Mouse (Mus musculus) limb, embryonic 12.5 days (tissue): ENCODE measurements around the gene Tyw1. TPM values are rescaled to one million over a fixed set of nuclear protein-coding genes. Genes with fewer than 3 reads are reported as not detected.
"Not testable (repeated sequence)": the region's sequence is repeated elsewhere in the genome, so short reads cannot be mapped to it uniquely, and the experiment has no call there.

ENCODE experiments used
- ATAC-seq: fragments of 200-750 bp; cut with Nextera tagmentation; 2 replicates; pipeline ENCODE4 v1.8.0; 2017; ENCODE audit warnings: low read depth, moderate TSS enrichment; ENCODE audit not compliant: insufficient number of reproducible peaks, insufficient read depth, low FRiP score, low TSS enrichment
- H3K27ac ChIP-seq: fragments of 300-500 bp; sonication (generic); 2 replicates; pipeline ENCODE4 v1.5.1; 2016; ENCODE audit warnings: mild to moderate bottlenecking, moderate library complexity
- H3K27me3 ChIP-seq: fragments of 300-500 bp; sonication (generic); 2 replicates; pipeline ENCODE4 v1.6.1; 2016; ENCODE audit warnings: mild to moderate bottlenecking, moderate library complexity
- H3K36me3 ChIP-seq: fragments of 300-500 bp; sonication (generic); 2 replicates; pipeline ENCODE4 v1.6.1; 2016; ENCODE audit warnings: mild to moderate bottlenecking, moderate library complexity
- H3K4me1 ChIP-seq: fragments of 300-500 bp; sonication (generic); replicated peaks from 2 replicates; pipeline ENCODE4 v1.6.1; 2016
- H3K4me2 ChIP-seq: fragments of 300-500 bp; sonication (generic); 2 replicates; pipeline ENCODE4 v1.6.1; 2016; ENCODE audit warnings: mild to moderate bottlenecking, moderate library complexity
- H3K4me3 ChIP-seq: fragments of 300-500 bp; sonication (generic); replicated peaks from 2 replicates; pipeline ENCODE4 v1.5.1; 2016; ENCODE audit warnings: mild to moderate bottlenecking
- H3K9ac ChIP-seq: fragments of 300-500 bp; sonication (generic); replicated peaks from 2 replicates; pipeline ENCODE4 v1.6.1; 2016; ENCODE audit warnings: mild to moderate bottlenecking, moderate library complexity
- H3K9me3 ChIP-seq: fragments of 300-500 bp; sonication (generic); 2 replicates; pipeline ENCODE4 v1.6.1; 2016; ENCODE audit warnings: mild to moderate bottlenecking, moderate library complexity
- WGBS: fragments of 180-500 bp; shearing (Covaris S2); methylation state at CpG from one replicate; pipeline ENCODE4 v1.1.7; 2016; 5-methylcytosine and 5-hydroxymethylcytosine counted together
- polyA plus RNA-seq: library from polyadenylated mRNA; unstranded; fragments of >200 nt; fragmentation: Nextera tagmentation; extraction: Ambion mirVana; gene quantifications from 2 replicates; pipeline ENCODE4 v1.2.1, GENCODE M21; 2016

Tyw1 gene
- polyA plus RNA-seq, 1 experiment from 2014 or later: 31.5 TPM

GRCm38 (mm10) chr5:130236302-130236701 lies 19.1 kb upstream of the Tyw1 start:
- Histone ChIP-seq H3K4me1 (no peaks in the 10 kb centered on the region), H3K4me2 (no peak overlapping the region), H3K36me3 (peaks cover 98% of the 10 kb centered on the region), H3K27ac (no peak overlapping the region), H3K9ac (no peak overlapping the region), H3K9me3 (no peaks in the 10 kb centered on the region), H3K27me3 (no peaks in the 10 kb centered on the region), H3K4me3 (no peak overlapping the region)
- no peak for ATAC-seq
- 95% methylated on average over 8 of the region's 8 CpGs for WGBS

GRCm38 (mm10) chr5:130239236-130239635 lies 16.2 kb upstream of the Tyw1 start:
- H3K9ac ChIP-seq: no peak overlapping the region
- no peak overlapping the region for H3K27ac ChIP-seq
- H3K4me2 ChIP-seq: no peak overlapping the region
- H3K27me3 ChIP-seq: no peaks in the 10 kb centered on the region
- H3K4me1 ChIP-seq: no peaks in the 10 kb centered on the region
- H3K9me3 ChIP-seq: no peaks in the 10 kb centered on the region
- ATAC-seq: no peak
- peaks cover 98% of the 10 kb centered on the region for H3K36me3 ChIP-seq
- WGBS: 87% methylated on average over 7 of the region's 7 CpGs
- no peak overlapping the region for H3K4me3 ChIP-seq

- no peaks in the 10 kb centered on the region for H3K27me3 ChIP-seq
- H3K36me3 ChIP-seq: peaks cover 98% of the 10 kb centered on the region
- H3K4me3 ChIP-seq: no peak overlapping the region
- WGBS: 94% methylated on average over 2 of the region's 2 CpGs
- H3K4me2 ChIP-seq: no peak overlapping the region
- H3K4me1 ChIP-seq: no peaks in the 10 kb centered on the region
- ATAC-seq: no peak
- H3K9ac ChIP-seq: no peak overlapping the region
- no peaks in the 10 kb centered on the region for H3K9me3 ChIP-seq
- no peak overlapping the region for H3K27ac ChIP-seq
Measured at GRCm38 (mm10) chr5:130239856-130240255, 15.6 kb upstream of the Tyw1 start.

- Histone ChIP-seq H3K27ac (no peak overlapping the region), H3K4me1 (no peaks in the 10 kb centered on the region), H3K4me2 (no peak overlapping the region), H3K27me3 (no peaks in the 10 kb centered on the region), H3K36me3 (peaks cover 99% of the 10 kb centered on the region), H3K9me3 (no peaks in the 10 kb centered on the region), H3K4me3 (no peak overlapping the region), H3K9ac (no peak overlapping the region)
- no peak for ATAC-seq
- WGBS: 93% methylated on average over 12 of the region's 12 CpGs
Measured at GRCm38 (mm10) chr5:130241426-130241825, 14.0 kb upstream of the Tyw1 start.

GRCm38 (mm10) chr5:130247823-130248222 lies 7.6 kb upstream of the Tyw1 start:
- no peaks in the 10 kb centered on the region for H3K9me3 ChIP-seq
- H3K27me3 ChIP-seq: no peaks in the 10 kb centered on the region
- peaks cover 96% of the 10 kb centered on the region for H3K36me3 ChIP-seq
- no peak overlapping the region for H3K9ac ChIP-seq
- H3K27ac ChIP-seq: no peak overlapping the region
- H3K4me3 ChIP-seq: no peak overlapping the region
- ATAC-seq: no peak
- WGBS: 88% methylated on average over 5 of the region's 5 CpGs
- no peak overlapping the region for H3K4me2 ChIP-seq
- H3K4me1 ChIP-seq: no peaks in the 10 kb centered on the region

- Histone ChIP-seq H3K27me3 (no peaks in the 10 kb centered on the region), H3K36me3 (peaks cover 46% of the 10 kb centered on the region), H3K4me1 (peaks cover 13% of the 10 kb centered on the region), H3K27ac (peak overlapping the region; percentile 76), H3K9me3 (no peaks in the 10 kb centered on the region), H3K9ac (peak overlapping the region; percentile 79), H3K4me3 (peak overlapping the region; percentile 71), H3K4me2 (peak overlapping the region; percentile 66)
- no peak for ATAC-seq
- WGBS: 14% methylated on average over 19 of the region's 19 CpGs
Measured at GRCm38 (mm10) chr5:130254164-130255016, 1.0 kb upstream of the Tyw1 start.

GRCm38 (mm10) chr5:130255799-130256525 lies 543 bp downstream of the Tyw1 start:
- WGBS: 24% methylated on average over 20 of the region's 20 CpGs
- not testable (repeated sequence) for H3K27me3 ChIP-seq
- H3K4me3 ChIP-seq: peak overlapping the region; percentile 71

GRCm38 (mm10) chr5:130256678-130257271 lies 1.4 kb downstream of the Tyw1 start:
- peak overlapping the region; percentile 79 for H3K27ac ChIP-seq
- WGBS: 1% methylated on average over 25 of the region's 25 CpGs
- H3K27me3 ChIP-seq: no peaks in the 10 kb centered on the region
- peak overlapping the region; percentile 68 for H3K4me3 ChIP-seq
- H3K9me3 ChIP-seq: no peaks in the 10 kb centered on the region
- H3K36me3 ChIP-seq: peaks cover 31% of the 10 kb centered on the region
- peak overlapping the region; percentile 70 for H3K9ac ChIP-seq
- H3K4me2 ChIP-seq: peak overlapping the region; percentile 68
- H3K4me1 ChIP-seq: peaks cover 13% of the 10 kb centered on the region
- ATAC-seq: peak; percentile 93

More at GRCm38 (mm10) chr5:130255799-130256525, 543 bp downstream of the Tyw1 start:
- 0 out of 2 replicates have a peak, but pooled peaks have one; percentile 13 for ATAC-seq
- Histone ChIP-seq H3K27ac (0 out of 2 replicates have a peak overlapping the region, but pooled peaks have one; percentile 50), H3K4me2 (peak overlapping the region; percentile 66), H3K36me3 (peaks cover 39% of the 10 kb centered on the region), H3K4me1 (peaks cover 13% of the 10 kb centered on the region)
- H3K9me3 ChIP-seq, H3K9ac ChIP-seq: not testable (repeated sequence)

- Histone ChIP-seq H3K4me3 (peak overlapping the region; percentile 68), H3K27me3 (no peaks in the 10 kb centered on the region), H3K27ac (peak overlapping the region; percentile 79; the same call in 1 of the 2 replicates), H3K4me2 (peak overlapping the region; percentile 68), H3K9me3 (no peaks in the 10 kb centered on the region), H3K4me1 (peaks cover 13% of the 10 kb centered on the region), H3K9ac (peak overlapping the region; percentile 70), H3K36me3 (peaks cover 30% of the 10 kb centered on the region)
- ATAC-seq: no peak
- WGBS: 12% methylated on average over 8 of the region's 8 CpGs
Measured at GRCm38 (mm10) chr5:130257303-130257702, 1.9 kb downstream of the Tyw1 start.

GRCm38 (mm10) chr5:130263454-130263853 lies 8.0 kb downstream of the Tyw1 start:
- no peak overlapping the region for H3K4me3 ChIP-seq
- H3K27me3 ChIP-seq: no peaks in the 10 kb centered on the region
- no peak overlapping the region for H3K4me2 ChIP-seq
- H3K4me1 ChIP-seq: no peaks in the 10 kb centered on the region
- no peaks in the 10 kb centered on the region for H3K9me3 ChIP-seq
- H3K27ac ChIP-seq: no peak overlapping the region
- 79% methylated on average over 11 of the region's 11 CpGs for WGBS
- peaks cover 70% of the 10 kb centered on the region for H3K36me3 ChIP-seq
- H3K9ac ChIP-seq: no peak overlapping the region
- ATAC-seq: no peak

GRCm38 (mm10) chr5:130264433-130265005 lies 9.1 kb downstream of the Tyw1 start:
- H3K27me3 ChIP-seq: no peaks in the 10 kb centered on the region
- peaks cover 74% of the 10 kb centered on the region for H3K36me3 ChIP-seq
- no peak overlapping the region for H3K9ac ChIP-seq
- no peak overlapping the region for H3K27ac ChIP-seq
- no peak overlapping the region for H3K4me3 ChIP-seq
- ATAC-seq: no peak
- H3K9me3 ChIP-seq: no peaks in the 10 kb centered on the region
- H3K4me1 ChIP-seq: no peaks in the 10 kb centered on the region
- 89% methylated on average over 6 of the region's 6 CpGs for WGBS
- no peak overlapping the region for H3K4me2 ChIP-seq
